Mouse (Mus musculus) MEL (cell line): Measurements from ENCODE around the gene Nek2. TPM values are rescaled to one million over a fixed set of nuclear protein-coding genes. Genes with fewer than 3 reads are reported as not detected.

Source experiments
- DNase-seq: peaks from one replicate; pipeline ENCODE4 v3.0.0; 2011; ENCODE audit warnings: low read depth, low spot score
- H3K27ac ChIP-seq: 2 replicates; pipeline ENCODE4 v1.5.1; 2012; ENCODE audit warnings: low read depth, mild to moderate bottlenecking, control low read depth, low read length, moderate library complexity; ENCODE audit not compliant: control insufficient read depth
- H3K27me3 ChIP-seq, 2 experiments: fragments of 150-350 bp in 1 of 2; sonication (generic) in 1 of 2; 2 replicates each; pipeline ENCODE4 v1.6.1; 2012; ENCODE audit warnings: low read length in 2 of 2, mild to moderate bottlenecking in 2 of 2, improper control_type of control experiment in 1 of 2, moderate library complexity in 1 of 2; ENCODE audit not compliant: insufficient read depth in 2 of 2, control insufficient read depth in 1 of 2
- H3K36me3 ChIP-seq, 2 experiments: 2 replicates each; pipeline ENCODE4 v1.6.1; 2012 to 2014; ENCODE audit warnings: low read length in 2 of 2, improper control_type of control experiment in 1 of 2, inconsistent platforms in 1 of 2, mild to moderate bottlenecking in 1 of 2; ENCODE audit not compliant: insufficient read depth in 2 of 2, control insufficient read depth in 1 of 2
- H3K4me1 ChIP-seq, 2 experiments: fragments of 150-350 bp in 1 of 2; sonication (generic) in 1 of 2; 2 replicates each; pipeline ENCODE4 v1.6.1; 2012; ENCODE audit warnings: low read length in 2 of 2, improper control_type of control experiment in 1 of 2, mild to moderate bottlenecking in 1 of 2; ENCODE audit not compliant: insufficient read depth in 2 of 2, control insufficient read depth in 1 of 2
- H3K4me3 ChIP-seq, 2 experiments: fragments of 150-350 bp in 1 of 2; sonication (generic) in 1 of 2; 2 replicates each; pipeline ENCODE4 v1.5.1; 2012; ENCODE audit warnings: low read depth in 2 of 2, low read length in 2 of 2, mild to moderate bottlenecking in 2 of 2, moderate library complexity in 2 of 2, control low read depth in 1 of 2, improper control_type of control experiment in 1 of 2; ENCODE audit not compliant: control insufficient read depth in 1 of 2, insufficient read depth in 1 of 2
- H3K79me2 ChIP-seq: 2 replicates; pipeline ENCODE4 v1.6.1; 2012; ENCODE audit warnings: mild to moderate bottlenecking, low read length, moderate library complexity; ENCODE audit not compliant: control insufficient read depth, poor library complexity, insufficient read depth
- H3K9ac ChIP-seq: 2 replicates; pipeline ENCODE4 v1.6.1; 2012; ENCODE audit warnings: low read depth, mild to moderate bottlenecking, control low read depth, low read length, moderate library complexity; ENCODE audit not compliant: control insufficient read depth, poor library complexity, severe bottlenecking
- H3K9me3 ChIP-seq: fragments of 150-350 bp; sonication (generic); replicated peaks from 2 replicates; pipeline ENCODE4 v1.6.1; 2012; ENCODE audit warnings: mild to moderate bottlenecking, low read length, improper control_type of control experiment, moderate library complexity; ENCODE audit not compliant: insufficient read depth
- BHLHE40 ChIP-seq: IDR thresholded peaks from 2 replicates; pipeline ENCODE4 v1.6.1; 2012; ENCODE audit warnings: low read depth, mild to moderate bottlenecking, inconsistent platforms, low read length, improper control_type of control experiment, borderline replicate concordance
- CHD1 ChIP-seq: IDR thresholded peaks from 2 replicates; pipeline ENCODE4 v1.6.1; 2012; ENCODE audit warnings: low read depth, mild to moderate bottlenecking, inconsistent platforms, low read length, improper control_type of control experiment
- CHD2 ChIP-seq: IDR thresholded peaks from 2 replicates; pipeline ENCODE4 v1.6.1; 2011; ENCODE audit warnings: low read length, improper control_type of control experiment
- CTCF ChIP-seq, 3 experiments: IDR thresholded peaks in 2 of 3; conservative IDR thresholded peaks in 1 of 3; 2 replicates each; pipeline ENCODE4 v1.5.1; 2011 to 2012; ENCODE audit warnings: low read length in 3 of 3, low read depth in 2 of 3, mild to moderate bottlenecking in 2 of 3, improper control_type of control experiment in 1 of 3, inconsistent platforms in 1 of 3, mixed read lengths in 1 of 3, moderate library complexity in 1 of 3; ENCODE audit not compliant: control insufficient read depth in 1 of 3, insufficient read depth in 1 of 3, poor library complexity in 1 of 3, severe bottlenecking in 1 of 3
- ELF1 ChIP-seq: IDR thresholded peaks from 2 replicates; pipeline ENCODE4 v1.6.1; 2014; ENCODE audit warnings: low read depth, mild to moderate bottlenecking, inconsistent platforms, low read length, improper control_type of control experiment, moderate library complexity
- EP300 ChIP-seq, 2 experiments: IDR thresholded peaks; 2 replicates each; pipeline ENCODE4 v1.6.1; 2011; ENCODE audit warnings: improper control_type of control experiment in 2 of 2, low read length in 2 of 2, low read depth in 1 of 2, mild to moderate bottlenecking in 1 of 2
- ETS1 ChIP-seq: IDR thresholded peaks from 2 replicates; pipeline ENCODE4 v1.6.1; 2012; ENCODE audit warnings: low read depth, mild to moderate bottlenecking, inconsistent platforms, low read length, improper control_type of control experiment, moderate library complexity
- GABPA ChIP-seq: IDR thresholded peaks from 2 replicates; pipeline ENCODE4 v1.6.1; 2012; ENCODE audit warnings: low read depth, mild to moderate bottlenecking, inconsistent platforms, low read length, improper control_type of control experiment, moderate library complexity
- KAT2A ChIP-seq: conservative IDR thresholded peaks from 2 replicates; pipeline ENCODE4 v1.6.1; 2012; ENCODE audit warnings: low read depth, low read length, improper control_type of control experiment, inconsistent platforms
- MXI1 ChIP-seq: IDR thresholded peaks from 2 replicates; pipeline ENCODE4 v1.6.1; 2011; ENCODE audit warnings: mild to moderate bottlenecking, low read depth, low read length, improper control_type of control experiment
- NELFE ChIP-seq: IDR thresholded peaks from 2 replicates; pipeline ENCODE4 v1.6.1; 2011; ENCODE audit warnings: low read depth, low read length, improper control_type of control experiment
- NRF1 ChIP-seq: IDR thresholded peaks from 2 replicates; pipeline ENCODE4 v1.6.1; 2014; ENCODE audit warnings: low read depth, mild to moderate bottlenecking, inconsistent platforms, low read length, improper control_type of control experiment, moderate library complexity; ENCODE audit not compliant: poor library complexity, insufficient read depth, severe bottlenecking
- POLR2A ChIP-seq, 2 experiments: IDR thresholded peaks; 2 replicates each; pipeline ENCODE4 v1.6.1; 2011 to 2012; ENCODE audit warnings: low read length in 2 of 2, mild to moderate bottlenecking in 2 of 2, control low read depth in 1 of 2, improper control_type of control experiment in 1 of 2, low read depth in 1 of 2, moderate library complexity in 1 of 2; ENCODE audit not compliant: control insufficient read depth in 1 of 2, insufficient read depth in 1 of 2, poor library complexity in 1 of 2
- POLR2AphosphoS2 ChIP-seq: IDR thresholded peaks from 2 replicates; pipeline ENCODE4 v1.6.1; 2011; ENCODE audit warnings: low read length, improper control_type of control experiment
- POLR2AphosphoS5 ChIP-seq: IDR thresholded peaks from 2 replicates; pipeline ENCODE4 v1.6.1; 2012; ENCODE audit warnings: low read depth, borderline replicate concordance, mild to moderate bottlenecking, inconsistent platforms, low read length, moderate library complexity, mixed read lengths
- RAD21 ChIP-seq: IDR thresholded peaks from 2 replicates; pipeline ENCODE4 v1.6.1; 2011; ENCODE audit warnings: mild to moderate bottlenecking, low read depth, low read length, improper control_type of control experiment
- RCOR1 ChIP-seq: IDR thresholded peaks from 2 replicates; pipeline ENCODE4 v1.6.1; 2012; ENCODE audit warnings: low read depth, mild to moderate bottlenecking, inconsistent platforms, low read length, improper control_type of control experiment
- SIN3A ChIP-seq: IDR thresholded peaks from 2 replicates; pipeline ENCODE4 v1.6.1; 2012; ENCODE audit warnings: low read length, improper control_type of control experiment, inconsistent platforms
- SMC3 ChIP-seq: IDR thresholded peaks from 2 replicates; pipeline ENCODE4 v1.6.1; 2011; ENCODE audit warnings: low read depth, low read length, improper control_type of control experiment
- TBP ChIP-seq: IDR thresholded peaks from 2 replicates; pipeline ENCODE4 v1.8.0; 2011; ENCODE audit warnings: low read depth, low read length, improper control_type of control experiment
- UBTF ChIP-seq: IDR thresholded peaks from 2 replicates; pipeline ENCODE4 v1.6.1; 2012; ENCODE audit warnings: low read depth, mild to moderate bottlenecking, inconsistent platforms, low read length, improper control_type of control experiment, moderate library complexity, borderline replicate concordance; ENCODE audit not compliant: insufficient read depth
- USF2 ChIP-seq, 2 experiments: IDR thresholded peaks; 2 replicates each; pipeline ENCODE4 v1.6.1; 2011 to 2012; ENCODE audit warnings: improper control_type of control experiment in 2 of 2, low read length in 2 of 2, borderline replicate concordance in 1 of 2, inconsistent platforms in 1 of 2, low read depth in 1 of 2, mild to moderate bottlenecking in 1 of 2; ENCODE audit not compliant: insufficient read depth in 1 of 2
- polyA plus RNA-seq, 2 experiments: library from polyadenylated mRNA; stranded (reverse) in 1 of 2; unstranded in 1 of 2; fragments of >175 nt in 1 of 2; fragments of >200 nt in 1 of 2; gene quantifications; 2 replicates each; pipeline versions ENCODE4 v1.2.1 to v1.2.4; 2012; ENCODE audit warnings: low replicate concordance in 2 of 2, low read depth in 1 of 2; ENCODE audit not compliant: insufficient read length in 2 of 2, insufficient read depth in 1 of 2, missing spikeins in 1 of 2
- total RNA-seq: library from RNA; depleted of rRNA; stranded (reverse); fragments of 300-350 nt; gene quantifications from 2 replicates; pipeline ENCODE4 v1.2.3, GENCODE M21; 2012

Nek2 gene
- total and polyA plus RNA-seq, 3 experiments, result 34.9 to 56.5 TPM; not detected in 1

- no peak for DNase-seq
- no peak overlapping the region for H3K9ac ChIP-seq
- H3K9me3 ChIP-seq, result no peaks in the 10 kb centered on the region
- H3K36me3 ChIP-seq, result peaks cover 0 to 30% of the 10 kb centered on the region in 2 experiments; a peak in 2 of 4 replicates
- no peaks in the 10 kb centered on the region for H3K27me3 ChIP-seq
- no peak overlapping the region for H3K4me3 ChIP-seq
- peaks cover 16 to 54% of the 10 kb centered on the region in 2 experiments for H3K4me1 ChIP-seq
- H3K27ac ChIP-seq, result no peak overlapping the region
- TF ChIP-seq NELFE (no peak), POLR2AphosphoS5 (no peak), EP300 (IDR thresholded peaks at IDR 0.05; ENCODE audit: low read depth in 1 of 2, low read length in 2 of 2) (no peak), NRF1 (no peak), GABPA (no peak), ELF1 (no peak), RCOR1 (no peak), UBTF (no peak), USF2 (IDR thresholded peaks at IDR 0.05; ENCODE audit: borderline replicate concordance in 1 of 2, insufficient read depth in 1 of 2, low read depth in 1 of 2, low read length in 2 of 2) (no peak), ETS1 (no peak), CHD1 (no peak), MXI1 (no peak), POLR2A (IDR thresholded peaks at IDR 0.05; ENCODE audit: control insufficient read depth in 1 of 2, insufficient read depth in 1 of 2, low read depth in 1 of 2, low read length in 2 of 2, poor library complexity in 1 of 2) (no peak), POLR2AphosphoS2 (no peak), TBP (no peak), SIN3A (no peak), RAD21 (no peak), CTCF (IDR thresholded peaks at IDR 0.05 in 2 of 3, conservative IDR thresholded peaks at IDR 0.05 in 1 of 3; ENCODE audit: control insufficient read depth in 1 of 3, insufficient read depth in 1 of 3, low read depth in 2 of 3, low read length in 3 of 3, poor library complexity in 1 of 3, severe bottlenecking in 1 of 3) (no peak), BHLHE40 (no peak), CHD2 (no peak)
- H3K79me2 ChIP-seq, result no peaks in the 10 kb centered on the region
These were observed 35.8 kb downstream of the Nek2 start for GRCm38 (mm10) chr1:191856886-191857651.

DNA sequence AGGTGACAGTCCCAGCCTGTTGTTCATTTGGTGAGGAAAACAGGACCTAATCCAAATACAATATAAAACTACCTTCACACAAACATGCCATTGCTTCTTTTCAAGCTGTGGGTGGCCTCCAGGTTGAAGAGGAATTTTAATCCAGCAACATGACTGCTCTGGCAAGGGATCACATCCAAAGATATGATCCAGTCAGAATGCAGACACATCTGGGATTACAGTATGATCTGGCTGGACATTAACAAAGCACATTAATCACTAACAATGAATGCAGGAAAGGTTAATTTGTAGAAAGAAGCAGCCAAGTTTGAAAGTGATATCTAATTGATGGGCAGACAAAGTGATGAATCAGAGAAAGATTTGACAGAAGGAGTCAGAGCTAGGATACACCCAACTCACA lies 36.9 kb downstream of the Nek2 start:
- Histone ChIP-seq H3K36me3 (peaks cover 0 to 30% of the 10 kb centered on the region in 2 experiments; a peak in 2 of 4 replicates), H3K79me2 (no peaks in the 10 kb centered on the region), H3K4me3 (no peak overlapping the region), H3K27ac (no peak overlapping the region), H3K9me3 (no peaks in the 10 kb centered on the region), H3K27me3 (no peaks in the 10 kb centered on the region), H3K9ac (no peak overlapping the region), H3K4me1 (peaks cover 16 to 47% of the 10 kb centered on the region in 2 experiments)
- DNase-seq, result no peak
- TF ChIP-seq USF2 (IDR thresholded peaks at IDR 0.05; ENCODE audit: borderline replicate concordance in 1 of 2, insufficient read depth in 1 of 2, low read depth in 1 of 2, low read length in 2 of 2) (no peak), SMC3 (no peak), ETS1 (no peak), KAT2A (no peak), MXI1 (no peak), CHD1 (no peak), EP300 (IDR thresholded peaks at IDR 0.05; ENCODE audit: low read depth in 1 of 2, low read length in 2 of 2) (no peak), RCOR1 (no peak)
